Comparison of ENCODE assay signal across 8 mouse cellular contexts in the genomic region with DNA sequence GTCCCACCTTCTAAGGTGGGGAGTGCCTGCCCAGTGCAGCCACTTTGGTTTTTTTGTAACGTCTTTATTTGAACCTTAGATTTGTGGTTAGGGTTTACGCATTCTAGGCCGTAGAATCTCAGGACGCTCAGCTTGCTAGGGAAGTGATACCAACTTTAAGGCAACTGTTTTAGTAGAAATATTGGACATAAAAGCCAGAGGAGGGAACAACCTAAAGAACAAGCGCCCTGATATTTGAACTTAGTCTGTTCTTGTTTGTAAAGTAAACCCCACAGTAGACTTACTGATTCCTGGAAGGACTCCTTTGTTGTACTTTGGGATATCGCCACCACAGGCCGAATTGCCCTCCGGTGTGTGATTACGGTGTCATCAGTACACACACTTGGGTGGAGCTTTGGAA. TPM values are rescaled to one million over a fixed set of nuclear protein-coding genes. Genes with fewer than 3 reads are reported as not detected.
DNase-seq lines count a peak whose midpoint lies in the region; ATAC-seq and TF ChIP-seq lines count a peak whose summit lies in the region.

No protein-coding gene starts in this region.

- H3K9me3 ChIP-seq in heart, postnatal 0 days (replicated peaks; ENCODE audit: control insufficient read depth, low read length) = no peaks in the 10 kb centered on the region
- H3K9me3 ChIP-seq in hindbrain, embryonic 16.5 days (ENCODE audit: control insufficient read depth, low read length) = no peaks in the 10 kb centered on the region
- no peaks in the 10 kb centered on the region for H3K9me3 ChIP-seq in midbrain, embryonic 16.5 days (replicated peaks; ENCODE audit: control insufficient read depth, low read length, poor library complexity, severe bottlenecking)

- H3K27me3 ChIP-seq in heart, postnatal 0 days (ENCODE audit: control insufficient read depth, insufficient read depth, low read length) = no peaks in the 10 kb centered on the region
- no peaks in the 10 kb centered on the region for H3K27me3 ChIP-seq in hindbrain, embryonic 16.5 days (replicated peaks; ENCODE audit: control insufficient read depth, insufficient read depth, low read length)
- H3K27me3 ChIP-seq in midbrain, embryonic 16.5 days (ENCODE audit: control insufficient read depth, insufficient read depth, low read depth, low read length) = no peaks in the 10 kb centered on the region

- TF ChIP-seq EP300 in heart, postnatal 0 days (IDR thresholded peaks at IDR 0.05; ENCODE audit: low read depth) = no peak

- no peak for TF ChIP-seq CTCF in heart, postnatal 0 days (IDR thresholded peaks at IDR 0.05; ENCODE audit: low read depth)

- no peak for DNase-seq in heart, postnatal 0 days (ENCODE audit: low spot score)
- DNase-seq in heart, postnatal 4 days = no peak
- DNase-seq in adipocyte (ENCODE audit: low spot score) = peak; percentile 19
- no peak for DNase-seq in ovary, postnatal 10 days (ENCODE audit: low spot score)
- no peak for DNase-seq in right cerebral cortex, postnatal 10 days (ENCODE audit: low spot score in 2 of 2)
- DNase-seq in ovary, adult 18-20 months (ENCODE audit: low spot score) = no peak

- H3K4me1 ChIP-seq in heart, postnatal 0 days (ENCODE audit: control insufficient read depth, insufficient read depth) = peaks cover 27% of the 10 kb centered on the region
- peaks cover 20% of the 10 kb centered on the region for H3K4me1 ChIP-seq in hindbrain, embryonic 16.5 days (ENCODE audit: control insufficient read depth, insufficient read depth, low read depth, low read length)
- H3K4me1 ChIP-seq in midbrain, embryonic 16.5 days (ENCODE audit: control insufficient read depth, insufficient read depth, low read length) = peaks cover 29% of the 10 kb centered on the region

- no peaks in the 10 kb centered on the region for H3K36me3 ChIP-seq in heart, postnatal 0 days (replicated peaks; ENCODE audit: control insufficient read depth, insufficient read depth, low read length)
- H3K36me3 ChIP-seq in hindbrain, embryonic 16.5 days (ENCODE audit: control insufficient read depth, insufficient read depth, low read length) = no peaks in the 10 kb centered on the region
- no peaks in the 10 kb centered on the region for H3K36me3 ChIP-seq in midbrain, embryonic 16.5 days (ENCODE audit: control insufficient read depth, insufficient read depth, low read length)

- WGBS in heart, postnatal 0 days = 47% methylated on average over 9 of the region's 9 CpGs
- WGBS in hindbrain, embryonic 16.5 days = 61% methylated on average over 9 of the region's 9 CpGs
- 62% methylated on average over 9 of the region's 9 CpGs for WGBS in midbrain, embryonic 16.5 days

- peak overlapping the region; percentile 90 for H3K9ac ChIP-seq in heart, postnatal 0 days (replicated peaks; ENCODE audit: low read depth, low read length)
- peak overlapping the region; percentile 45; the same call in 1 of the 2 replicates for H3K9ac ChIP-seq in hindbrain, embryonic 16.5 days (ENCODE audit: low read depth, low read length)
- no peak overlapping the region for H3K9ac ChIP-seq in midbrain, embryonic 16.5 days (ENCODE audit: low read depth, low read length)

- H3K4me2 ChIP-seq in heart, postnatal 0 days (ENCODE audit: low read depth, low read length) = peak overlapping the region; percentile 71
- H3K4me2 ChIP-seq in hindbrain, embryonic 16.5 days (ENCODE audit: low read length) = peak overlapping the region; percentile 67
- H3K4me2 ChIP-seq in midbrain, embryonic 16.5 days (ENCODE audit: low read length) = peak overlapping the region; percentile 55

- peak overlapping the region; percentile 76 for H3K4me3 ChIP-seq in heart, postnatal 0 days (ENCODE audit: low read depth, low read length)
- H3K4me3 ChIP-seq in hindbrain, embryonic 16.5 days (ENCODE audit: low read length) = peak overlapping the region; percentile 88
- H3K4me3 ChIP-seq in midbrain, embryonic 16.5 days (ENCODE audit: low read depth, low read length) = peak overlapping the region; percentile 57

- ATAC-seq in heart, postnatal 0 days (ENCODE audit: insufficient read depth, low read depth) = no peak
- ATAC-seq in hindbrain, embryonic 16.5 days = no peak
- no peak for ATAC-seq in midbrain, embryonic 16.5 days

- peak overlapping the region; percentile 98; the same call in 1 of the 2 replicates for H3K27ac ChIP-seq in heart, postnatal 0 days (ENCODE audit: low read depth)
- H3K27ac ChIP-seq in hindbrain, embryonic 16.5 days (ENCODE audit: low read depth, low read length) = no peak overlapping the region
- no peak overlapping the region for H3K27ac ChIP-seq in midbrain, embryonic 16.5 days (ENCODE audit: low read length)

RNA-seq across cellular contexts. Expression of a gene that starts 1.2 kb away (rescaled TPM):
- total RNA-seq in heart, postnatal 0 days (2014; rRNA removed; ENCODE audit: low replicate concordance) = not detected in 2 replicates
- not detected in 2 replicates for polyA plus RNA-seq in heart, postnatal 0 days (2015; fragmentation: Nextera tagmentation; extraction: Ambion mirVana)
- not detected for total RNA-seq in heart, postnatal 4 days (2021)
- not detected in 2 replicates for polyA plus RNA-seq in hindbrain, embryonic 16.5 days (2015; fragmentation: Nextera tagmentation; extraction: Ambion mirVana)
- not detected in 2 replicates for polyA plus RNA-seq in midbrain, embryonic 16.5 days (2015; fragmentation: Nextera tagmentation; extraction: Ambion mirVana)

RNA-seq across cellular contexts. Expression of a gene that starts 1.5 kb away (rescaled TPM):
- 37.2 and 42.0 TPM in 2 replicates for total RNA-seq in heart, postnatal 0 days (2014; rRNA removed; ENCODE audit: low replicate concordance)
- 85.9 and 88.6 TPM in 2 replicates for polyA plus RNA-seq in heart, postnatal 0 days (2015; fragmentation: Nextera tagmentation; extraction: Ambion mirVana)
- 10 to 100 TPM; 73.3 to 79.0 TPM for total RNA-seq in heart, postnatal 4 days (2021)
- 286 TPM in 2 replicates for polyA plus RNA-seq in hindbrain, embryonic 16.5 days (2015; fragmentation: Nextera tagmentation; extraction: Ambion mirVana)
- polyA plus RNA-seq in midbrain, embryonic 16.5 days (2015; fragmentation: Nextera tagmentation; extraction: Ambion mirVana) = 359 and 368 TPM in 2 replicates
